Mouse (Mus musculus): ENCODE results near the gene Hoxb7. TPM values are rescaled to one million over a fixed set of nuclear protein-coding genes. Genes with fewer than 3 reads are reported as not detected.
A peak's percentile ranks its signal among the peaks of the same experiment; 100 is the strongest.

Hoxb7 gene
- polyA plus RNA-seq, 1 experiment from 2014 or later = 3.5 TPM

GRCm38 (mm10) chr11:96297968-96298635 is 11.7 kb downstream of the Hoxb7 start:
- no peak for DNase-seq
- 27% methylated on average over 11 of the region's 11 CpGs for WGBS
- H3K4me1 ChIP-seq (ENCODE audit: insufficient read depth) = 0 out of 2 replicates have a peak, but pooled peaks cover 4% of the 10 kb centered on the region
- H3K27me3 ChIP-seq (ENCODE audit: insufficient read depth, low read length) = peaks cover 91% of the 10 kb centered on the region
- peak overlapping the region; percentile 84 for H3K4me2 ChIP-seq
- no peak overlapping the region for H3K27ac ChIP-seq (ENCODE audit: low read depth)
- no peak overlapping the region; the same call in 1 of the 2 replicates for H3K9ac ChIP-seq
- no peaks in the 10 kb centered on the region for H3K9me3 ChIP-seq (ENCODE audit: low read depth, low read length)
- no peak for ATAC-seq (ENCODE audit: insufficient read depth)
- no peaks in the 10 kb centered on the region for H3K36me3 ChIP-seq (ENCODE audit: insufficient read depth)
- H3K4me3 ChIP-seq (ENCODE audit: low read depth, low read length) = no peak overlapping the region
- no peak for TF ChIP-seq CTCF (IDR thresholded peaks at IDR 0.05; ENCODE audit: low read depth)

DNA sequence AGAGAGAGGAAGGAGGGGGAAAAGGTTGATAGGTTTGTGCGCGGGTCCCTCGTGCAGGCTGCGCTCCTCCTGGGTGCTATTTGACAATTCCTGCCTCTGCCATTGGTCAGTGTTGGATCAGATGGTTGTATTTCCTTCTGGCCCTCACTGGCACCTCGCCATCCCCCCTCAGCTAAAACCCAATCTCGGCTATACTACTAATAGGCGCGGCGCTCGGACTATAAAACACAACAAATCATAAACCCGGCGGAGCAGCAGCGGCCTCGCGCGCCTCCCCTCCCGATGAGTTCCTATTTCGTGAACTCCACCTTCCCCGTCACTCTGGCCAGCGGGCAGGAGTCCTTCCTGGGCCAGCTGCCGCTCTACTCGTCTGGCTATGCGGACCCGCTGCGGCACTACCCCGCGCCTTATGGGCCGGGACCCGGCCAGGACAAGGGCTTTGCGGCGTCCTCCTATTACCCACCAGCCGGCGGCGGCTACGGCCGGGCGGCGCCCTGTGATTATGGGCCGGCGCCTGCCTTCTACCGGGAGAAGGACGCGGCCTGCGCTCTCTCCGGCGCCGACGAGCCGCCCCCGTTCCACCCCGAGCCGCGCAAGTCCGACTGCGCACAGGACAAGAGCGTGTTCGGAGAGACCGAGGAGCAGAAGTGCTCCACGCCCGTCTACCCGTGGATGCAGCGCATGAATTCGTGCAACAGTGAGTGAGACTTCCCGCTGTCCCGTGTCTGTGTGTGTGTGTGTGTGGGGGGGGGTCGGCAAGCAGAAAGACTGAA is 12.7 kb downstream of the Hoxb7 start:
- under 1% methylated on average over 65 of the region's 66 CpGs for WGBS
- Histone ChIP-seq H3K9me3 (ENCODE audit: low read depth, low read length) (no peaks in the 10 kb centered on the region), H3K4me3 (ENCODE audit: low read depth, low read length) (peak overlapping the region; percentile 72), H3K27me3 (ENCODE audit: insufficient read depth, low read length) (peaks cover 90% of the 10 kb centered on the region), H3K4me1 (ENCODE audit: insufficient read depth) (0 out of 2 replicates have a peak, but pooled peaks cover 4% of the 10 kb centered on the region), H3K27ac (ENCODE audit: low read depth) (peak overlapping the region; percentile 89), H3K9ac (peak overlapping the region; percentile 84), H3K36me3 (ENCODE audit: insufficient read depth) (no peaks in the 10 kb centered on the region), H3K4me2 (peak overlapping the region; percentile 84)
- DNase-seq (peak; percentile 90), ATAC-seq (ENCODE audit: insufficient read depth) (peak; percentile 39)
- no peak for TF ChIP-seq CTCF (IDR thresholded peaks at IDR 0.05; ENCODE audit: low read depth)

DNA sequence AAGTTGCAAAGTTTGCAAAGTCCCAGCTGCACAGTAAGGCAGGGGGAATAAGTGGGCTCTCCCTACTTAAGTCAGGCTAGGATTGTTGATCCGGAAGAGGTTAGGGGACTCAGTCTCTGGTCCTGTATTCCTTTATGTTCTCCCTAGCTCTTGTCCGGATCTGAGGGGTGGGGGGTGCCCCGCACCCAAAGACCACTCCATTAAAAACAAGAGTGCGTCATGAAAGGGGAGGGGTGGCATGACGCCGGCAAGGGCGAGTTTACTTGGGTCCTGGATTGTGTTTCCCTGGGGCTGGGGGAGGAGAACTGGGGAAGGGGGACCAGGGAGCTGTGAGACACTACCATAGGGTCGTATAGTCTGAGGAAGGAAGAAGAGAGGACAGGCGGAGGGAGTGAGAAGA is 13.4 kb downstream of the Hoxb7 start:
- peak overlapping the region; percentile 89 for H3K27ac ChIP-seq (ENCODE audit: low read depth)
- ATAC-seq (ENCODE audit: insufficient read depth) (no peak), DNase-seq (peak; percentile 53)
- H3K9me3 ChIP-seq (ENCODE audit: low read depth, low read length) = no peaks in the 10 kb centered on the region
- H3K4me2 ChIP-seq = peak overlapping the region; percentile 84
- H3K9ac ChIP-seq = peak overlapping the region; percentile 84
- peaks cover 2% of the 10 kb centered on the region; the same call in 1 of the 2 replicates for H3K36me3 ChIP-seq (ENCODE audit: insufficient read depth)
- no peak for TF ChIP-seq CTCF (IDR thresholded peaks at IDR 0.05; ENCODE audit: low read depth)
- peak overlapping the region; percentile 72 for H3K4me3 ChIP-seq (ENCODE audit: low read depth, low read length)
- H3K4me1 ChIP-seq (ENCODE audit: insufficient read depth) = 0 out of 2 replicates have a peak, but pooled peaks cover under 1% of the 10 kb centered on the region
- 3% methylated on average over 9 of the region's 9 CpGs for WGBS
- peaks cover 87% of the 10 kb centered on the region for H3K27me3 ChIP-seq (ENCODE audit: insufficient read depth, low read length)

- 3% methylated on average over 35 of the region's 35 CpGs for WGBS
- DNase-seq = peak; percentile 73
- Histone ChIP-seq H3K9ac (peak overlapping the region; percentile 84), H3K27me3 (ENCODE audit: insufficient read depth, low read length) (peaks cover 86% of the 10 kb centered on the region), H3K36me3 (ENCODE audit: insufficient read depth) (peaks cover 7% of the 10 kb centered on the region), H3K27ac (ENCODE audit: low read depth) (peak overlapping the region; percentile 89), H3K9me3 (ENCODE audit: low read depth, low read length) (no peaks in the 10 kb centered on the region), H3K4me2 (peak overlapping the region; percentile 84), H3K4me3 (ENCODE audit: low read depth, low read length) (peak overlapping the region; percentile 72), H3K4me1 (ENCODE audit: insufficient read depth) (no peaks in the 10 kb centered on the region)
- no peak for ATAC-seq (ENCODE audit: insufficient read depth)
- no peak for TF ChIP-seq CTCF (IDR thresholded peaks at IDR 0.05; ENCODE audit: low read depth)
Observed at GRCm38 (mm10) chr11:96300354-96301063, 14.1 kb downstream of the Hoxb7 start.

- peak overlapping the region; percentile 72 for H3K4me3 ChIP-seq (ENCODE audit: low read depth, low read length)
- H3K9ac ChIP-seq = peak overlapping the region; percentile 84
- 14% methylated on average over 9 of the region's 10 CpGs for WGBS
- no peaks in the 10 kb centered on the region for H3K4me1 ChIP-seq (ENCODE audit: insufficient read depth)
- DNase-seq (peak; percentile 38), ATAC-seq (ENCODE audit: insufficient read depth) (no peak)
- peaks cover 12% of the 10 kb centered on the region for H3K36me3 ChIP-seq (ENCODE audit: insufficient read depth)
- peak overlapping the region; percentile 89 for H3K27ac ChIP-seq (ENCODE audit: low read depth)
- H3K4me2 ChIP-seq = peak overlapping the region; percentile 84
- peaks cover 86% of the 10 kb centered on the region for H3K27me3 ChIP-seq (ENCODE audit: insufficient read depth, low read length)
- no peak for TF ChIP-seq CTCF (IDR thresholded peaks at IDR 0.05; ENCODE audit: low read depth)
- H3K9me3 ChIP-seq (ENCODE audit: low read depth, low read length) = no peaks in the 10 kb centered on the region
Observed at GRCm38 (mm10) chr11:96301064-96301431, 14.6 kb downstream of the Hoxb7 start.

DNA sequence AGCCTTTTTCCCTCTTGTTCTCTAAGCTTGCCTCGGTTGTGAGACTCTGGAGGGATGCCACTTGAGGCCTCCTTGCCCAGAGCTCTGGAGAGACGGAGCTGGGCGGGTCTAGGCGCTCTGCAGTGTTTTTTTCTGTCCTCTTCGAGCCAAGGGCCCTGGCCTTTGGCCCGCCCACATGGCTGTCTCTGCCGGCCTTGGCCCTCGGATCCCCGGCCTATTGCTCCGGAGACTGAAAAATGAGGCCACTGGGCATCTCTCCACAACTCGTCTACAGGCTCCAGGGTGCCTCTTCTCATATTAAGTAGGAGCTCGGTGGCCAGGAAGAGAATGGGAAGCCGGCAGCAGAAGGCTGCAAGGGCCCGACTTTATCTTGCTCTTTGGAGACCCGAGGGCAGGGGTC is 15.4 kb downstream of the Hoxb7 start:
- peaks cover 14% of the 10 kb centered on the region for H3K36me3 ChIP-seq (ENCODE audit: insufficient read depth)
- ATAC-seq (ENCODE audit: insufficient read depth) (no peak), DNase-seq (peak; percentile 78)
- no peak for TF ChIP-seq CTCF (IDR thresholded peaks at IDR 0.05; ENCODE audit: low read depth)
- no peaks in the 10 kb centered on the region for H3K4me1 ChIP-seq (ENCODE audit: insufficient read depth)
- WGBS = 7% methylated on average over 15 of the region's 15 CpGs
- H3K27me3 ChIP-seq (ENCODE audit: insufficient read depth, low read length) = peaks cover 84% of the 10 kb centered on the region
- peak overlapping the region; percentile 89 for H3K27ac ChIP-seq (ENCODE audit: low read depth)
- peak overlapping the region; percentile 72 for H3K4me3 ChIP-seq (ENCODE audit: low read depth, low read length)
- H3K4me2 ChIP-seq = peak overlapping the region; percentile 84
- peak overlapping the region; percentile 56 for H3K9ac ChIP-seq
- no peaks in the 10 kb centered on the region for H3K9me3 ChIP-seq (ENCODE audit: low read depth, low read length)

Data from lung, embryonic 14.5 days (tissue).